Mouse (Mus musculus) spleen, adult 2 months (tissue): ENCODE data around the gene Zfp266.

Source experiments
- CTCF ChIP-seq: fragments of 200-500 bp; IDR thresholded peaks from 2 replicates; pipeline ENCODE4 v1.5.1; 2011; ENCODE audit warnings: mild to moderate bottlenecking, inconsistent platforms; ENCODE audit not compliant: insufficient read depth, insufficient read length, insufficient replicate concordance; ENCODE audit errors: extremely low read depth
- POLR2A ChIP-seq: fragments of 200-500 bp; IDR thresholded peaks from 2 replicates; pipeline ENCODE4 v1.6.1; 2011; ENCODE audit warnings: low read depth, low read length, inconsistent platforms

DNA sequence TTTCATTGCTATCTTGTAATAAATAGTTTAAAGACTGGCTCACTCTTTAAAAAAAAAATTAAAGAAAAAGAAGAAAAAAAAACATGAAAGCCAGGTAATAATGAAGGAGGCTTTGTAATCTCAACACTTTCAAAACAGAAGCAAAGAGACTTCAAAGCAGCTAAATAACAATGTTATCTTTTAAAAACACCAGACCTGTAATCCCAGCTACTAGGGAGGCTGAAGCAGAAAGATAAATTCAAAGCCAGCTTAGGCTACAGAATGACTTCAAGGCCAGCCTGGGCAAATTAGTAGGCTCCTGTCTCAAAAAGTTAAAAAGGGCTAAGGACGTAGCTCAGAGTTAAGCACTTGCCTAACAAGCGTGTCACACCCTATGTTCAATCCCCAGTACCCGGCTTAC lies 11.5 kb downstream of the Zfp266 start:
- TF ChIP-seq CTCF = no peak
- no peak for TF ChIP-seq POLR2A
